Mouse (Mus musculus) megakaryocyte, adult 5-6 weeks (primary cell): Measurements from ENCODE around the gene Cisd1. TPM values are rescaled to one million over a fixed set of nuclear protein-coding genes. Genes with fewer than 3 reads are reported as not detected.
A peak's percentile ranks its signal among the peaks of the same experiment; 100 is the strongest.

Source experiments
- ATAC-seq: 2 replicates; pipeline ENCODE4 v1.8.0; 2016; ENCODE audit warnings: mild to moderate bottlenecking, inconsistent platforms; ENCODE audit not compliant: poor library complexity, severe bottlenecking
- total RNA-seq, 2 experiments: library from RNA; stranded (forward) in 1 of 2; stranded (reverse) in 1 of 2; fragments of 153-499, 151-499 nt in 1 of 2; fragments of 221-1000, 200-1000 nt in 1 of 2; gene quantifications; 2 replicates each; pipeline versions ENCODE4 v1.2.3 to v1.2.4; 2015 to 2017

Gene Cisd1
- total RNA-seq (2015) (42.5 and 45.0 TPM in 2 replicates), total RNA-seq (2017) (15.2 and 22.8 TPM in 2 replicates)

DNA sequence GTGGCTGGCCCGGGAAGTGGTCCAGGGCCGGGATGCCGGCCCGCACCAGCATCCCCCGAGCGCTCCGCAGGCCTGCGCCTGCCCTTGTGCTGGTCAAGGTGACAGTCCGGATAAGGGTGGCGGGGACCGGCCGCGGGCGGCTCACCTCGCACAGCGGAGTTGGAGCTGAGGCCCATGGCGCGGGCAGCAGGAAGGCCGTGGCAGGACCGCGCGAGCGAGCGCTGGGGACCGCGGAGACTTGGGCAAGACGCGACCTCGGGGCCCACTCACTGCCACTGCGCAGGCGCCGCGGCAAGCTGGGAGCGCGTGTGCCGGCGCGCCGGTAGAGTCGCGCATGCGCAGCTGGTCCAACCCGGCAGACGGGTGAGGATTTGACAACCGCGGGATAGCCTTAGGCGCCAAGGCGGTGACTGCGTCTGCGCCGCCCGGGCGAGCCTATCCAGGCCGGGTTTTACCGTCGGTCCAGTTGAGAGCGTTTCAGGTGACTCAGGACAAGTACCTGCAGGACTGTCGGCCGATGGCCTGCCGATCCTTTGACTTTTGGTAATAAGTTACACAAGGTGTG, at the start of gene Cisd1:
Gene Cisd1, minus strand, starts transcription at position 376 of the 565 bp plus-strand sequence.
- peak; percentile 38 for ATAC-seq

DNA sequence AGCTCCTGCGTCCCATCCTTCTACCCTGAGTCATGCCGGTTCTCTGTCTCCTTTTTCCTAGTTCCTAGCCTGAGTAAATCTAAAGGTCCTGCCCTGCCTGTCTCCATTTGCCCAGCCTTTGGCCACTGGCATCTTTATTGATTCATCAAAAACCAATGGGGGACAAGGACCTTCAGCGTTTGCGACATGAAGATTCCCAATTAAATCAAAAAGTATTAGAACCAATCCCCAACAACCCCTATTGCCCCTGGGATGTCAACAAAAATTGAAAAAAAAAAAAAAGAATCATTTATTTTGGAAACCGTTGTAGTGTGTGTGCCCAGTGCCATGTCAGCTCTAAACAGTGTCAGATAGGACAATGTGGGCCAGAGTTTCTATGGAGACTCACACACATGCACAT, 44.6 kb upstream of the Cisd1 start:
- ATAC-seq = no peak

DNA sequence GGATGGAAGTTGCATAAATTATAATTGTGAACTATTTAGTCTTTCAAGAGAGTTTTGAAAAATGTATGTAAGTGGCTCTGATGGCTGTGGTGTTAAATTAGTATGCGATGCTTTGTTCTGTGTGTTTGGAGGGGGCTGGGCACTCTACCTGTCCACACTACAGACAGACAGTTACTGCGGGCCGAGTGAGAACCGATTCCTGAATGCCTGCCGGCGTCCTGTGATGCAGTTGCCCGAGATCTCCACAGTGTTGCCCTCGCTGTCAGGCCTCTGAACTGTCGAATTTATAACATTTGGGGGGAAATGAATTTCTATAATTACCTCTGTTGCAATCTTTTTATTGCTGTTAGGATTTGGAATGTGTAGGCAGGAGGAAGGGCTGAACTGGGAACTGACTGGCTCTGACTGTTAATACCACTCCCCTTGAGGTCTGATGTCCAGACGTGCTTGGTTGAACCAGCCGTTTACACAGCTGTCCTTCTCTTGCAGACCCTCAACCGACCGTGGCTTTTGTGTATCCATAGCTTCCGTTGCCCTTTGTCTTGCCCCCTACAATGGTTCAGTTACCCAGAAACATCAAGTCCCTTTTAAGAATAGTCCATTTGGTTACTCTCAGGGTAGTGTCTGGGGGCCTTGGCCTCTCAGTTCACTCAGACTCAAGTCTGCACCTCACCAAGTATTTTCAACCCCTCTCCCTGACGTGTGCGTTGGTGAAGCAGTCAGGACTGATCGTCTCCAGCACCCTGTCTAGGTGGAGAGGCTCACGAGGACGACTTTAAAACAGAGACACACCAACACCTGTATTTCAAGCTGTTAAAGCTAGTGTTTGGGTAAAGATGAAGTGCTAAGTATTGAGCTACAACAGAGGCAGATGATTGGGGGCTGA, 39.6 kb upstream of the Cisd1 start:
- no peak for ATAC-seq

DNA sequence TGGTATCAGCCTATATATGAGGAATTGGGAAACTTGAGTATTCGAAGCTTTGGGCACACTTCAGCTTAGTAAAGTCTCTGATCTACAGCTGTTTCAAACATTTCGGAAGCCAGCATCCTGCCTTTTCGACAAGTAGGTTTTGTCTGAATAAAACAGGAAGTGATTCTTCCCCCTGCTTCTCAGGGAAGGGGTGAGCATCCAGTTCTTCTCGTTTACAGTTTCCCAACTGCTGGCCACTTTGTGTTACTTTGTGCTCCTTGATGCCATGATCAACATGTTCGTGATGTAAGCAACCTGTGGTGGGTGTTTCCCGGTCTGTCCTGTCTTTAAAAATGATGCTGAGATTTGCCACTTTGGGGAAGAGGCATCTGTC, 38.8 kb upstream of the Cisd1 start:
- ATAC-seq = peak; percentile 67

DNA sequence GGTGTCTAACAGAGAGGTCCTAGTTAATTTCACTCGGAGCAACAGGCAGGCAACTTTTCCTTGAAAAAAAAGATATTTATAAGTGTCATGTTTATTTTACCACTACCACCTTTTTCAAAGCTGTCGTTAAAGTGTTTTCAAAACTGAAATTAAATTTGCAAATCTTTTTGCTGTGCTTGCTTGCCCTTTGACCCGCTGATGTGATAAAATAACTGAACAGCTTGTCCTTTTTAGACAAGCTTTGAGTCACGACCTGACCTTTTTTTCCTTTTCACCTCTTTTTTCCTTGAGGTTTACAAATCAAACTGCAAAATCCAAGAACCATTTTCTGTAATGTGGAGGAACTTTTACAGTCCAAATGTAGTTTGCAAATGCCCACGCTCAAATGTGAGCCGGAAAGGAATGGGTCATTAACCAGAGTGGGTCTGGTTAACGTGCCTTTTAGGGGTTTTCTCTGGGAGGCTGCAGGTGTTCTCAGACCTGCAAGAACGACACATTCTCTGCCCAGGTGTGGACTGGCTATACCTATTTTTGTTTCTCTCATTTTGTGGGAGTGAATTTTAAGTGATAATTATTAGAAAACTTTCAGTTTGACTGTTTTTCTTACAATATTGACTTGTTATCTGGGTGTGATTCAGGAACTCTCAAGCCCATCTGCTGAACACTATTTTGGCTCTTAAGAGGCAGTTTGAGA, 38.3 kb upstream of the Cisd1 start:
- ATAC-seq = no peak

DNA sequence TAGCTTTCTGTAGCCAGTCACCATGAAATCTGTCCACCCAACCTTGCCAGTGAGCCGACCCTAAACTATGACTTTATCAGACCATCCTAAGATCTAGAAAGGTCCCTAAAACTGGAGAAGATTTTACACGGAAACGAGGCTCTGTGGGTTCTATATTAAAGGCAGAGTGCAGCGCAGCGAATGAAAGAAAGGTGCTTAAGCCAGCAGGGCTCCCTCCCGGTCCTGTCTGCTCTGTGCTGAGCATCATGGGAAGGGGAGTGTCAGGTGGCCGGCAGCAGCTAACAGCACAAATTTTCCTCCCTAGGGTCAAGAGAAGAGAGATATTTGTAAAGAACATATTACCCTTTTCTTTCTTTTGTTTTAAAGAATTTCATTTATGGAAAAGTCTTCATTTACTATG, 37.4 kb upstream of the Cisd1 start:
- no peak for ATAC-seq

DNA sequence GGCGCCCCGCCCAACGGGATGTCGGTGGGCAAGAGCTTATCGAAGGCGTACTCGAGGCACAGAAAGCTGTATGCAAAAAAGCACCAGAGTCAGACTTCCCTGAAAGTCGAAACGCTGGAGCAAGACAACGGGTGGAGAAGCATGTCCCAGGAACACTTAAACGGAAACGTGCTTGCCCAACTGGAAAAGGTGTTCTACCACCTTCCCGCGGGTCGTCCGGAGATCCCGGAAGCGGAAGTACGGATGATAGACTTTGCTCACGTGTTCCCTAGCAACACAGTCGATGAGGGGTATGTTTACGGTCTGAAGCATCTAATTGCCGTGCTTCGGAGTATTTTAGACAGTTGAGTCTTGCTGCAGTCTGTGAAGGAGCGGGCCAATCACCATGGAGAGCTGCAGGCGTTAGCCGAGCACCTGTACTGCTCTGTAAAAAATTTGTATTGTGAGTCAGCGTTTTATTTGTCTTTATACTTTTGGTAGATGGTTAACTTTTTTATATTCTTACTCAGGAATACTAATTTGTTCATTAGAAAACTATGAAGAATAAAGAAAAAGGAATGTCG, 36.8 kb upstream of the Cisd1 start:
- ATAC-seq = no peak

DNA sequence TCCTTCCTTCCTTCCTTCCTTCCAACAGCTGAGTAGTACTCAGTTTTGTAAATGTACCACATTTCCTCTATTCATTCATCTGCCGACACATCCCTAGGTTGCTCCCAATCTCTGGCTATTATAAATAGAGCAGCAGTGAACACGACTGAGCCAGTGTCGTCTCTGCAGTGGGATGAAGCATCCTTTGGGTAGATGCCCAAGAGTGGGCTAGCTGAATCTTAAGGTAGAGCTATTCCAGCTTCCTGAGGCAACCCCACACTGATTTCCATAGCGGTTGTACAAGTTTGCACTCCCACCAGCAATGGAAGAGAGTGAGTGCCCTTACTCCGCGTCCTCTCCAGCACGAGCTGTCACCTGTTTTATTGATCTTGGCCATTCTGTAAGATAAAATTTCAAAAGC, 35.7 kb upstream of the Cisd1 start:
- ATAC-seq = no peak

DNA sequence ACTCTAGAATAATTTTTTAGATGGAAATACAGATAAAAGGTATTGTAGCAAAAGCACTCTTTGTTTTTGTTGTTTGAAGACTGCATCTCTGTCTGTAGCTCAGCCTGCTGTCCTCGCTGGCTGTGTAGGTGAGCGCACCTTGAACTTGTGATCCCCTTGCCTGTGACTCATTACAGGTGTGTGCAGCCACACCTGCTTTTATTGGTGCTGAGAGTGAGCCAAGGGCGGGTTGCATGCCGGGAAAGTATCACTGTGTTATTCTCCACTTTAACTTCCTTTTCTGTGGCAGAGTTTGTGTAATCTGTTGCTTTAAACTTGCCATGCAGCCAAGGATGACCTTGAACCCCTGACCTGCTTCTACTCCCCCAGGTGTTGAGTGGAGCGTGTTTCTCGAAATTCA, 31.3 kb upstream of the Cisd1 start:
- ATAC-seq = no peak

DNA sequence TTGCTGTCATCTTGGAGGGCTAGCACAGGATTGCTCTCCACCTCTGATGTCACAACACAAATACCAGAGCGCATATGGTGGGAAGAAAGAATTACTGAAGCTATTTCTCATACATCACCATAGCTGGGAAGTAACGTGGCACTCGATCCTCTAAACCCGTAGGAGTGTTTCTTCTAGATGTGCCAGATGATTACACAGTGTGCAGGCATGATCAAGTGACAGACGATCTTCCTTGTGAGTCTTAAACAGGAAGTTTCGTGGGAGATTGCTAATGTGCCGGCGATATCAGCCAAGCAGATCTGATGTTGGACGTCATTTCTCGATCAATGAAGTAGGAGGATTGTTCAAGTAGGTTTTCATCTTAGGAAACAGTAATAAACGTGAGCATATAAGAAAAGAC, 29.0 kb upstream of the Cisd1 start:
- ATAC-seq = no peak

DNA sequence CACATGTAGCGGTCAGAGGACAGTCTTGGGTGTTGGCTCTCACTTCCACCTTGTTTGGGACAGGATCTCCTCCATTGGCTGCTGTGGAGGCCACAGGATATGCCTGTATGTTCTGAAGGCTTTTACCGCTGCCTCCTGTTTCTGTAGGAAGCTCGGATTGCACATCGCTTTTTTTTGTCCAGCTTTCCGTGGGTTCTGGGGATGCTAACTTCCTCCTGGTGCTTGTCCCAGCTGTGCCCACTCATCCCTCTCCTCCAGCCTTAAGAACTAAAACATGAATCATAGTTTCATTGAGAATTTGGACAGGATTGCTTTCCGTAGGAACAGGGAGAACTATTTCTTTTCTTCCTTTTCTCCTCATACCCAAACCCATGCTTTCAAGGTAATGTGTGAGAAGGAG, 27.1 kb upstream of the Cisd1 start:
- ATAC-seq = no peak

DNA sequence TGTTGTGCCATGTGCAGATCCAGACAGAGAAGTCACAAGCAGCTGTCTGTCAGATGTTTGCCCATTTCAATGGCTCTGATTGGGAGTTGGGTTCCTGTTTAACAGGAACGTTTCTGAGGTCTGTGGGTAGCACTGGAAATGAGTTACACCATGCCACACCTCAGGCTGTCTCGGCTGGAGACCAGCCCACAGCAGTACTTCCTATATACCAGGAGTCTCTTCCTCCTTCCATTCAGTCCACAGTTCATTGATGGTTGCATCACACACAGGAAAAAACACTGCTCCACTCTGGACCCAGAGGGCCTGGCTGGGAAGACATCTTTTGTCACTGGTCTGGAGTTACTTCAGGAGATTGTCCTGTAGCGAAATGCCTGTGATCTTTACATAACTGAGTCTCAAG, 24.7 kb upstream of the Cisd1 start:
- peak; percentile 98 for ATAC-seq

DNA sequence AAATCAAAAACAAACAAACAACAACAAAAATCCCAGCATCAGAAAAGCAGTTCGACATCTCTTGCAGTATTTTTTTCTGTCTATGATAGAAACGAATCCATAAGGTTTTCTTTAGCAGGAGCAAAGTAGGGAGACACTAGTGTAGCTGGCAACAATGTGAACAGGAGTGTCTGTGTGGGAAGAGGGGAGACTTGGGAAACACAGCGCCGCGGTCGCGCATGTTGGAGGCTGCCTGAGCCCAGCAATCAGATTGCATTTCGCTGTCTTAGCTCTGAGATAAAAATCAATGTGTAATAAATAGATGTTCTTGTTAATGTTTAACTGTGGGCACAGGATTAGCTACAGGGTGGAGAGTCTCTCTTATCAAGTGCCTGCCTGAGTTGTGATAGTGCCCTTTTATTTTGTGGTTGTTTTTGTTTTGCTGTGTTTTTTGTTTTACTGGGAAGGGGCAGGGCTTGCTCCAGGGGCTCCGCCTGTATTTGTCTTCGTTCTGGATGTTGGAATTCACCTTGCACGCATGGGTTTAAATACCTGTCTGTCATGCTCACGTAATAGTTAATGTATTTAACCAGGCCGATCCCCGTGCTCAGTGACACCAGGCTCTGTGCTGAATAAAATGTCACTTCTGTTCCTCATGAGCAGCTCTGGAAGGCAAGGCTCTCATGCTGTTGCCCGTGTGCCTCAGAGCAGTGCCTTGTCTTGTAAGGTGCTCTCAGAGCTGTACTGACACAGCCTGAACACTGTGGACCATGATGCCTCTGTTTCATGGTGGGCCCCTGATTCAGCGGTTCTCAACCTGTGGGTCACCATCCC, 23.6 kb upstream of the Cisd1 start:
- no peak for ATAC-seq

DNA sequence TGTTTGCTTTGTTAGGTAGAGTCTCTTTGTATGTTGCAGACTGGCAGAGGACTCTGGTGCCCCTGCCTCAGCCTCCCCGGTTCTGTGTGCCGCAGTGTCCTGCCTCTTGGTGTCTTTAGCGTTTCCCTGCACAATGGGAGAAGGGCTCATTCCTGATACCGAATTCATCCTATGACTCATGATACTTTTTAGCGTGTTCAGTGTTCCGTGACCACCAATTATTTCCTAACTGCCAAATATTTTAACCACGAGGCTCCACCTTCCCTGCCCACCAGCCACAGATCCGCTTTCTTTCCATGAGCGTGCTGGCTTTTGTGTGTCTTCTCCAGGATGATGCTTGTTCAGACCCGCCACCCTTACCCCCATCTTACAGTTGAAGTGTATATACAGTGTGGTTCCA, 19.1 kb upstream of the Cisd1 start:
- ATAC-seq = peak; percentile 49

DNA sequence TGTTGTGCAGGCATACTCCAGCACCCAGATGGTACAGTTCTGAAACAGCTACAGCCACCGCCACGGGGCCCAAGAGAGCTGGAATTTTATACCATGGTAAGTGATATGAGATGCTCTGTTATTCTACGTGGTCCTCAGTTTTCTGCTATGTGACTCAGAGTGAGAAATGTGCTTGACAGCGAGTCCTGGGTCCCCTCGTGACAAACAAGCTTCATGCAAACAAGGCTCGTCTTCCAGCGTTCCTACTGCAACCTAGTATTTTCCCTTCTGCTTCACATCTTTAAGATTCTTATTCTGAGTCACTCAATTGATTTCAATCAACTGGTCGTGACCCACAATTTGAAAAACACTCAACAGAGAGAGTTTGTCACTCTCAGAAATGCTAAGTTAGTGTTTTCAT, 18.7 kb upstream of the Cisd1 start:
- no peak for ATAC-seq

DNA sequence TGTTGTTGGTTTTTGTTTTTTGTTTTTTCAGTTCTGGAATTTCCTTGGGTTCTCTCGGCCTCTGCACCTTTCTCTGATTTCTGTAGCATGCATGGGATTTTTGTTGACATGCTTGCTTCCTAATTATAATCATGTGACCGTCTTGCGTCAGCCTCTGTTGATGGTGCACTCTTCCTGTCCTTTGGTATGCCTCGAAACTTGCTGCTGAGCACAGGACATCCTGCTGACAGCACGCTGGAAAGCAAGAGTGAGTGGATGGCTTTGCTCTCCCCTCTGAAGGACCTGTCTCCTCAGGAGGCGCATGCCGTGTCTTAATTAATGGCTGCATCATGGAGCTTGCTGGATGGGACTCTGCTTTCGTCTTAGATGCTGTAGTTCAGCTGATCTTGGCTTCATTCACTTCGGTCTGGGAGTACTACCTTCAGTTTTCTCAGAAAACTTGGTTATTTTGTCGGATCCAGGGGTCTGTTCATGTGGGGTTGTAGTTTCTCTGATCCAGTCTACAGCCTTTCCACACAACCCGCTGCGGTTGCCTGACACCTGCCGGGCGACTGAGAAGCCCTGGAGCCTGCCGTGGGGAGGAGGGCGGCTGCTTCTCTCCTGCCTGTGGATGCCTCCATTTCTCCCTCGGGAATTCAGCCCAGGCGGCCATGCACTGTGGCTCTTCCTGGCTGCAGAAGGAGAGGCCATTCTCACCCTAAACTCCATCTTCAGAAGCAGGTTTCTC, 17.2 kb upstream of the Cisd1 start:
- peak; percentile 89 for ATAC-seq

DNA sequence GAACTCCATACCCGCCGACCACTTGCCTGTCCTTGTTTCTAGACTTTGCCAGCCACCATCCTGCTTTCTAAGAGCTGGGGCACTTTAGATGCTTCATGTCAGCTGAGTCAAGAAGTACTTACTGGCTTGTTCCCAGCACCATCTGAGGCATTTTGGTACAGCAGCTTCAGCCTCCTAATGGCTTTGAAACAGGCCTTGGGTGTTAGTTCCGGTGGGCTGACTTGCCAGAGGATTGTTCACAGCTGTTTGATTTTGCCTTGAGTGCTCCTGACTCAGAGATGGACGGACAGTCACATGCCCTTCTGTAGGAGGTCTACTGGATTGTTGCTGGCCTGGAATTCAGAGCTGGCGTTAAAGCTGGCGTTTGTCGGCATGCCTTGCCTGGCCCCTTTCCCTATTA, 16.3 kb upstream of the Cisd1 start:
- ATAC-seq = no peak

DNA sequence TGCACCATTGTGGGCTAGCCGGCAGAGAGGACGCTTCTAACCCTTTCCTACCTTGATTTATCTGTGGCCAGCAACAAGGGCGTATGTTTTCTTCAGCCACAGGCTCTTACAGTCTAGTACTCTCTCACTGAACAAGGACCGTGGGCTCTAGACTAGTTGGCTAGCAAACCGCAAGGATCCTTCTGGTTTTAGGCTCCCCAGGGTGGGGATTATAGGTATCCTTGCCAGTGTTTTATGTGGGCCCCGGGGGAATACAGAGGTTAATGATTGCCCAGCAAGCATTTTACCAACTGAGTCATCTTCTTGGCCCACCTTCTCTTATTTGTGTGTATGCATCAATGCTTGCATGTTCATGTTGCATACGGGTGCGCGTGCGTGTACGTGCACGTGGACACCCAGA, 10.2 kb upstream of the Cisd1 start:
- no peak for ATAC-seq

DNA sequence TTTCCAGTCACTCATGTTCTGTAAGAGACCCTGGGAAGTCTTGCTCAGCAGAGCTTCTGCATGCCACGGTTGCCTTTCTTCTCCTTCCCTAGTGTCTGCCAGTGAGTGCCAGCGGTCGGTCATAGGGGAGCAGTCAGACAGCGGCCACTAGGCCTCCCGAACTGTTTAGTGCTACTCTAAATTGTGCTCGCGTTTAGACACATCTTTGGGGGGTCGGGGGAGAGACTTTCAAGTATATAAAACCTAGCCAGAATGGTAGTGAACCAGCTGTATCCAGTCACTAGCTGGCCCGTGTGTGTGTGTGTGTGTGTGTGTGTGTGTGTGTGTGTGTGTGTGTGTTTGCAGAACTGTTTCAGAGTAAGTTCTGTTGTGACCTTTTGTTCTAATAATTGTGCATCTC, 9.1 kb upstream of the Cisd1 start:
- ATAC-seq = no peak

DNA sequence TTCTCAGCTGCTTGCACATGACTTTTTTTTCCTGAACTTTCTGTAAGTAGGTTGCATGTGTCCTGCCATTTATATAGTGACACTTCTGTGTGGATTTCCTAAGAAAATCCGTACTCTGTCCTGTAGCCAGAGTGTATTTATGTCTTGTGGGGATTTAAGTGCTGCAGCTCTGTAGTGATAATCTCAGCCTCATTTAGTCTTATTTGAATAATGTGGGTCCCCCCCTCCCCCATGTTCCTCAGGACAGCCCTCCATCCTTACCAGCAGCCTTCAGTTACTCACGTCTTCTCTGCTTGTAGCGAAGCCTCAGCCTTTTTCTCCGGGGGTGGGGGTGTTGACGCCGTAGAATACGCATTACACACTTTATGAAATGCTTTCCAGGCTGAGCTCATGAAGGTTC, 6.5 kb upstream of the Cisd1 start:
- no peak for ATAC-seq
